Mouse (Mus musculus) layer of hippocampus, postnatal 10 days (tissue): ENCODE measurements at regions not wholly inside any gene's neighbourhood (a gene's known extent, or its start where the extent isn't known, plus 50 kb on each side); places are given as distances from the start of the nearest gene placed in this dataset.

Source experiments
- DNase-seq, 2 experiments: peaks; one replicate each; pipeline ENCODE4 v3.0.0; 2021; ENCODE audit warnings: low spot score in 2 of 2

- no peak for DNase-seq
Measured at GRCm38 (mm10) chr1:119125561-119125960, 72.1 kb upstream of the Gli2 start.

DNA sequence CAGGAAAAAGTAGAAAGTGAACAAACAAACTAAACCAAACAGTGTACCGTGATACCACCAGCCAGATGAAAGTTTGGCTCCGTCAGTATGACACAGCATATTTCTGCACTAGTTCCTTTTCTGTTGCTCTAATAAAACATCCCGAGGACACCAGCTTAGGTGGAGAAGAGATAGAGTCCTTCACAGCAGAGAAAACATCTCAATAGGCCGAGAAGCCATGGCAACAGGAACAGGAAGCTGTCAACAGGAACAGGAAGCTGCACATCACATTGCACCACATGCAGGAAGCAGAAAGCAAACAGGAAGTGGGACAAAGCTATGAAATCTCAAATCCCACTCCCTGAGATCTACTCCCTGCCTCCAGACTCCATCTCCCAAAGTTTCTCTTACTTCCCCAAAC is 71.4 kb upstream of the Gli2 start:
- DNase-seq = no peak

- DNase-seq = no peak
Measured at GRCm38 (mm10) chr1:119124063-119124462, 70.6 kb upstream of the Gli2 start.

DNA sequence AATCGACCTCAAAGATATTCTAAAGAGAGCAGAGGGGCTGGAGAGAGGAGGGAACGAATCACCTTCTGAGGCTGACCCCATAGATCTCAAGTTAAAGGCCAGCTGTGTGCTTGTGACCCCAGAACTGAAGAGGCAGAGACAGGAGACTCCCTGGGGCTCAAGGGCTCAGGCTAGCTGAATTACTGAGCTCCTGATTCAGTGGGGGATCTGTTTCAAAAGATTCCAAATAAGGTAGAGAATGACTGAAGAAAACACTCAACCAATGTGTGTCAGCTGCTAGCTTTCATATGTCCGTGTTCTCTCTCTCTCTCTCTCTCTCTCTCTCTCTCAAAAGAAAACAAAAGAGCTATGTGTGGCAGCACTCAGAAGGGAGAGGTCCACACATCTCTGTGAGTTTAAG is 70.0 kb upstream of the Gli2 start:
- no peak for DNase-seq

GRCm38 (mm10) chr1:119122975-119123374 is 69.6 kb upstream of the Gli2 start:
- DNase-seq = no peak

- no peak for DNase-seq
Measured at GRCm38 (mm10) chr1:119119863-119120569, 66.6 kb upstream of the Gli2 start.

DNA sequence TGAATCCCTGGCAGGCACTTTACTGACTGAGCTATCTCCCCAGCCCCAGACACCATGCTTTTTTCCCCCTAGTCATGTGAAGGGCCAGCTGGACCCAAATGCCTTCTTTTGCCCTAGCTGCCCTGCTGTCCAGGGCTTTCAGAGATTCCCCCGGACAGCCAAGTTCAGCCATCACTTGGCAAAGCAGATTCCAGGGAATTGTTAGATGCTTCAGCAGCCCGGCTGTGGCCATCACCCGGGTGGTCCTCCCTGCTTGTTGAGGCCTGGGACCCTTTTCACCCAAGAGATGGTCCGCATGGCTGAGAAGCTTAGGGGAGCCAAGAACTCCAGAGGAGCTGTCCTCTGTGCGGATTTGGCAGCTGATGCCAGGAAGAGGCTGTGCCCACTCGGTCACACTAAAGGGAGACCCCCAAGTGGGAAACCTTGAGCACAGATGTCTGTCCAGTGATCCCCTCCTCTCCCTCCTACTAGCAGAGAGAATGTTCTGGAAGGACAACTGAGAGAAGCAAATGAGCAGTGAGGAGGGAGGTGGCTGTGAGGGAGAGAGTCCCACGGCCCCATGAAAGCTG is 61.8 kb upstream of the Gli2 start:
- DNase-seq = no peak

GRCm38 (mm10) chr1:119108578-119108977 is 55.2 kb upstream of the Gli2 start:
- DNase-seq = no peak

- DNase-seq = no peak
Measured at GRCm38 (mm10) chr1:119106246-119106975, 53.0 kb upstream of the Gli2 start.
